Mouse (Mus musculus): Measurements from ENCODE around the gene Zer1. TPM values are rescaled to one million over a fixed set of nuclear protein-coding genes. Genes with fewer than 3 reads are reported as not detected.
"Not testable (repeated sequence)": the region's sequence is repeated elsewhere in the genome, so short reads cannot be mapped to it uniquely, and the experiment has no call there.

Zer1 gene
- polyA plus RNA-seq, 1 experiment from 2014 or later, result 8.9 TPM

GRCm38 (mm10) chr2:30161809-30162208 lies 37.4 kb upstream of the Zer1 start:
- ATAC-seq (ENCODE audit: insufficient read depth), result no peak
- H3K9me3 ChIP-seq (ENCODE audit: low read depth, low read length), result peaks cover 4% of the 10 kb centered on the region; the same call in 1 of the 2 replicates
- H3K9ac ChIP-seq, result no peak overlapping the region
- H3K4me1 ChIP-seq (ENCODE audit: insufficient read depth), result no peaks in the 10 kb centered on the region
- peak; percentile 79 for TF ChIP-seq CTCF (IDR thresholded peaks at IDR 0.05; ENCODE audit: low read depth)
- no peak overlapping the region for H3K27ac ChIP-seq (ENCODE audit: low read depth)
- H3K4me2 ChIP-seq, result no peak overlapping the region
- DNase-seq, result peak; percentile 84
- no peak overlapping the region for H3K4me3 ChIP-seq (ENCODE audit: low read depth, low read length)
- H3K36me3 ChIP-seq (ENCODE audit: insufficient read depth), result no peaks in the 10 kb centered on the region
- H3K27me3 ChIP-seq (ENCODE audit: insufficient read depth, low read length), result no peaks in the 10 kb centered on the region

- H3K9ac ChIP-seq; DNase-seq; H3K36me3 ChIP-seq (ENCODE audit: insufficient read depth); H3K27me3 ChIP-seq (ENCODE audit: insufficient read depth, low read length); H3K4me1 ChIP-seq (ENCODE audit: insufficient read depth); ATAC-seq (ENCODE audit: insufficient read depth); H3K4me3 ChIP-seq (ENCODE audit: low read depth, low read length); H3K27ac ChIP-seq (ENCODE audit: low read depth); H3K9me3 ChIP-seq (ENCODE audit: low read depth, low read length); H3K4me2 ChIP-seq: not testable (repeated sequence)
- WGBS, result 79% methylated on average over 8 of the region's 10 CpGs
These were observed 35.5 kb upstream of the Zer1 start for GRCm38 (mm10) chr2:30159871-30160270.

- H3K4me2 ChIP-seq, result no peak overlapping the region
- no peak overlapping the region for H3K9ac ChIP-seq
- H3K36me3 ChIP-seq (ENCODE audit: insufficient read depth), result peaks cover 34% of the 10 kb centered on the region
- 77% methylated on average over 8 of the region's 8 CpGs for WGBS
- no peak overlapping the region for H3K4me3 ChIP-seq (ENCODE audit: low read depth, low read length)
- no peak for TF ChIP-seq CTCF (IDR thresholded peaks at IDR 0.05; ENCODE audit: low read depth)
- no peaks in the 10 kb centered on the region for H3K9me3 ChIP-seq (ENCODE audit: low read depth, low read length)
- ATAC-seq (ENCODE audit: insufficient read depth), result no peak
- H3K4me1 ChIP-seq (ENCODE audit: insufficient read depth), result no peaks in the 10 kb centered on the region
- no peak for DNase-seq
- H3K27ac ChIP-seq (ENCODE audit: low read depth), result no peak overlapping the region
- no peaks in the 10 kb centered on the region for H3K27me3 ChIP-seq (ENCODE audit: insufficient read depth, low read length)
These were observed 28.2 kb upstream of the Zer1 start for GRCm38 (mm10) chr2:30152616-30153015.

DNA sequence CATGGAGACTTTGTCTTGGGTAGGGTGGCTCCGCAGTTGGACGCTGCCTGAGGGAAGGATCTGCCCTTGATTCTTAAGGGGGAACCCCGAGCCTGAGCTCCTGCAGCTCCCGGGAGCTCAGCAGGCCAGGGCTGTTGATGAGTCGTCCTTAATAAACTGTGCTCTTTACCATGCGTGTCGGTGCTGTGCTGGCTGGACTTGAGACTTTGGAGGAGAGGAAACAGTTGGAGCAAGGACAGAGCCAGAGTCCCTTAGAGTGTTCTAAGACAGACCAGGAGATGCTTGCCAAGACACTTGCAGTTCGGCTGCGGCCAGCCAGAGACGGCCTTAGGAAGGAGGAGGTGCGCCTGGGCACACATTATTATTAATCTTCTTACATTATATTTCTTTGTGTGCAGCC lies 27.5 kb upstream of the Zer1 start:
- Histone ChIP-seq H3K9ac (no peak overlapping the region), H3K27ac (ENCODE audit: low read depth) (no peak overlapping the region), H3K27me3 (ENCODE audit: insufficient read depth, low read length) (no peaks in the 10 kb centered on the region), H3K36me3 (ENCODE audit: insufficient read depth) (peaks cover 42% of the 10 kb centered on the region), H3K4me2 (no peak overlapping the region), H3K4me3 (ENCODE audit: low read depth, low read length) (no peak overlapping the region), H3K9me3 (ENCODE audit: low read depth, low read length) (no peaks in the 10 kb centered on the region), H3K4me1 (ENCODE audit: insufficient read depth) (no peaks in the 10 kb centered on the region)
- whole genome bisulfite sequencing, result 84% methylated on average over 11 of the region's 11 CpGs
- DNase-seq (no peak), ATAC-seq (ENCODE audit: insufficient read depth) (no peak)
- TF ChIP-seq CTCF (IDR thresholded peaks at IDR 0.05; ENCODE audit: low read depth), result no peak

- TF ChIP-seq CTCF (IDR thresholded peaks at IDR 0.05; ENCODE audit: low read depth), result no peak
- ATAC-seq (ENCODE audit: insufficient read depth) (peak; percentile 24; the same call in 1 of the 2 replicates), DNase-seq (peak; percentile 69)
- Histone ChIP-seq H3K27ac (ENCODE audit: low read depth) (no peak overlapping the region), H3K4me2 (no peak overlapping the region), H3K9me3 (ENCODE audit: low read depth, low read length) (no peaks in the 10 kb centered on the region), H3K4me3 (ENCODE audit: low read depth, low read length) (no peak overlapping the region), H3K9ac (no peak overlapping the region), H3K4me1 (ENCODE audit: insufficient read depth) (no peaks in the 10 kb centered on the region), H3K36me3 (ENCODE audit: insufficient read depth) (peaks cover 77% of the 10 kb centered on the region), H3K27me3 (ENCODE audit: insufficient read depth, low read length) (no peaks in the 10 kb centered on the region)
- 74% methylated on average over 4 of the region's 4 CpGs for WGBS
These were observed 23.1 kb upstream of the Zer1 start for GRCm38 (mm10) chr2:30147466-30147865.

GRCm38 (mm10) chr2:30144436-30144835 lies 20.1 kb upstream of the Zer1 start:
- no peaks in the 10 kb centered on the region for H3K4me1 ChIP-seq (ENCODE audit: insufficient read depth)
- WGBS, result 96% methylated on average over 4 of the region's 4 CpGs

GRCm38 (mm10) chr2:30140021-30140420 lies 15.6 kb upstream of the Zer1 start:
- ATAC-seq (ENCODE audit: insufficient read depth); DNase-seq; H3K4me3 ChIP-seq (ENCODE audit: low read depth, low read length); H3K27me3 ChIP-seq (ENCODE audit: insufficient read depth, low read length); H3K27ac ChIP-seq (ENCODE audit: low read depth); H3K9me3 ChIP-seq (ENCODE audit: low read depth, low read length); H3K9ac ChIP-seq; H3K4me2 ChIP-seq; H3K4me1 ChIP-seq (ENCODE audit: insufficient read depth): not testable (repeated sequence)
- 90% methylated on average over 4 of the region's 4 CpGs for WGBS
- H3K36me3 ChIP-seq (ENCODE audit: insufficient read depth), result peaks cover 88% of the 10 kb centered on the region

More at GRCm38 (mm10) chr2:30144436-30144835, 20.1 kb upstream of the Zer1 start:
- peaks cover 90% of the 10 kb centered on the region for H3K36me3 ChIP-seq (ENCODE audit: insufficient read depth)
- no peaks in the 10 kb centered on the region for H3K9me3 ChIP-seq (ENCODE audit: low read depth, low read length)
- no peak for DNase-seq
- H3K27ac ChIP-seq (ENCODE audit: low read depth), result no peak overlapping the region
- TF ChIP-seq CTCF (IDR thresholded peaks at IDR 0.05; ENCODE audit: low read depth), result no peak
- no peak overlapping the region for H3K4me3 ChIP-seq (ENCODE audit: low read depth, low read length)
- no peak overlapping the region for H3K4me2 ChIP-seq
- H3K9ac ChIP-seq, result no peak overlapping the region
- no peak for ATAC-seq (ENCODE audit: insufficient read depth)
- no peaks in the 10 kb centered on the region for H3K27me3 ChIP-seq (ENCODE audit: insufficient read depth, low read length)

DNA sequence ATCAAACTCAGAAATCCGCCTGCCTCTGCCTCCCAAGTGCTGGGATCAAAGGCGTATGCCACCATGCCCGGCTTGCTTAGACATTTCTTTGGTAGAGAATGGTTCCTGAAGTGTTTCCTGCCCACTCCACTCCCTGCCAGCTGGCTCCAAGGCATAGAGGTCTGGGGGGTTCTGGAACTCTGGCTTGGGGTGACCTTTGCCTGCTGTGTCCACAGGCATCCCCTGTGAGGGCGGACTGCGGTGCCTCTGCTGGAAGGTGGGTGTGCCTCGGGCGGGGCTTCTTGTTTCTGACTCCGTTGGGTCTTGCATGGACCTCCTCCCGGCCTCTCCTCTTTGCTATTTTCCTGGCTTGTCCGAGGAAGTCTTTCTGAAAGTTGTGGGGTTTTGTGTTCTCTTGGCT lies 12.1 kb upstream of the Zer1 start:
- Histone ChIP-seq H3K27ac (ENCODE audit: low read depth) (no peak overlapping the region), H3K27me3 (ENCODE audit: insufficient read depth, low read length) (no peaks in the 10 kb centered on the region), H3K4me1 (ENCODE audit: insufficient read depth) (peaks cover 5% of the 10 kb centered on the region; the same call in 1 of the 2 replicates), H3K4me3 (ENCODE audit: low read depth, low read length) (no peak overlapping the region), H3K9ac (no peak overlapping the region), H3K4me2 (no peak overlapping the region), H3K9me3 (ENCODE audit: low read depth, low read length) (no peaks in the 10 kb centered on the region), H3K36me3 (ENCODE audit: insufficient read depth) (peaks cover 54% of the 10 kb centered on the region)
- ATAC-seq (ENCODE audit: insufficient read depth) (no peak), DNase-seq (no peak)
- no peak for TF ChIP-seq CTCF (IDR thresholded peaks at IDR 0.05; ENCODE audit: low read depth)
- WGBS, result 85% methylated on average over 10 of the region's 10 CpGs

Measured in lung, embryonic 14.5 days (tissue).